ENCODE assay signal across 10 mouse cellular contexts in the genomic region with DNA sequence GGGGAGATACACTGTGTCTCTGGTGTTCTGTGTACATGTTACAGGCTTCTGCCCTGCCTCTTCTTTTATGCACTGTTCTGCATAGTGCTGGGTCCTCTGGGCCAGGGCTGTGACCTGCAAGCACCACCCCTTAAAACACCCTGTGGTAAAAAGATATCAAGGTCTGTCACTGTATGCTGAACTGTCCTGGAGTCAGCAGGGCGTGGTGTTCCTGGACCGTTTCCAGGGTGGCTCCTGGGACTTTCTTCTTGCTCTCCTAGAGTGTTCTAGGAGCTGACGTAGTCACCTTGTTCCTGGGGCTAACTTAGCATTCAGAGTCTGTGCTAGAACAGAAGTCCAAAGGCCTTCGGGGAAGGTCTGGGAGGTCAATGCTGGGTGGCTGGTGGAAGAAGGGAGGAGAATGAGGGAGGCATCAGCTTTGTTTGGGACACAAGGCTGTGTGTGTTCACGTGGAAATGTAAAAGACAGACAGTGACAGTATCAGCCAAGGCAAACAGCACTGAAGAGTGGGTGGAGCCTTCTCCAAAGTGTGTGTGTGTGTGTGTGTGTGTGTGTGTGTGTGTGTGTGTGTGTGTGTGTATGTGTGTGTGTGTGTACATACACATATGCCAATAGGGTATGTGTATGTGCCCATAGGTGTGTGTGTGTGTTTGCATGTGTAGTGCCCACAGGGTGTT.
DNase-seq lines count a peak whose midpoint lies in the region; ATAC-seq and TF ChIP-seq lines count a peak whose summit lies in the region.
"Had no signal": no experiment of that assay in that cellular context is flagged by ENCODE, and none has a peak within 500 bp of the region (broad histone marks: within the 10 kb centered on the region; RNA-seq: fewer than 3 reads in every experiment).

No protein-coding gene starts in this region.

- no peak for TF ChIP-seq EP300 in heart, adult 2 months (IDR thresholded peaks at IDR 0.05; ENCODE audit: insufficient read depth, low read depth, low read length)

- H3K27ac ChIP-seq in heart, adult 2 months, result no peak overlapping the region
- H3K27ac ChIP-seq in midbrain, embryonic 15.5 days, result no peak overlapping the region
- H3K27ac ChIP-seq: limb, embryonic 15.5 days had no signal

- no peak for TF ChIP-seq CTCF in heart, adult 2 months (IDR thresholded peaks at IDR 0.05)

- H3K4me3 ChIP-seq in heart, adult 2 months, result no peak overlapping the region
- no peak overlapping the region for H3K4me3 ChIP-seq in midbrain, embryonic 15.5 days
- H3K4me3 ChIP-seq: limb, embryonic 15.5 days had no signal

- intact Hi-C loops in heart, adult 2 months (cut with DNase I), result loop anchor here (5.0 kb wide), 2 partner anchors 47 to 243 kb away; no protein-coding TSS in a partner anchor
- intact Hi-C loops in heart, postnatal 36 days (cut with DNase I), result loop anchor here (5.0 kb wide), 3 partner anchors 43 to 243 kb away; no protein-coding TSS in a partner anchor

- peak; percentile 15 to 26 for DNase-seq in heart, adult 2 months
- no peak for DNase-seq in heart, postnatal 36 days
- DNase-seq in c-Kit-positive CD71-positive TER-119-positive erythroid progenitor cells, embryonic 14.5 days (ENCODE audit: low spot score), result peak; percentile 83
- peak; percentile 93 to 94 for DNase-seq in kidney, postnatal 36 days
- DNase-seq in spleen, postnatal 10 days (ENCODE audit: low spot score in 2 of 2), result peak; percentile 77 to 90
- no peak for DNase-seq in frontal cortex, postnatal 36 days (ENCODE audit: low spot score in 2 of 2)
- DNase-seq in cerebellum, postnatal 25 days, result no peak

- H3K4me2 ChIP-seq in midbrain, embryonic 15.5 days, result no peak overlapping the region
- H3K4me2 ChIP-seq: limb, embryonic 15.5 days had no signal

- 38% methylated on average over 5 of the region's 5 CpGs for WGBS in heart, adult 2 months
- 81% methylated on average over 5 of the region's 5 CpGs for WGBS in midbrain, embryonic 15.5 days

- no peaks in the 10 kb centered on the region for H3K27me3 ChIP-seq in heart, adult 2 months (ENCODE audit: control insufficient read depth, insufficient read depth, low read length)
- H3K27me3 ChIP-seq in midbrain, embryonic 15.5 days (replicated peaks), result no peaks in the 10 kb centered on the region
- H3K27me3 ChIP-seq: limb, embryonic 15.5 days had no signal

- H3K9ac ChIP-seq in heart, adult 2 months (ENCODE audit: low read depth, low read length), result no peak overlapping the region
- no peak overlapping the region for H3K9ac ChIP-seq in midbrain, embryonic 15.5 days
- H3K9ac ChIP-seq: limb, embryonic 15.5 days had no signal

- peaks cover 12% of the 10 kb centered on the region for H3K4me1 ChIP-seq in heart, adult 2 months (ENCODE audit: control insufficient read depth, insufficient read depth, low read length)
- H3K4me1 ChIP-seq in midbrain, embryonic 15.5 days, result peaks cover 5% of the 10 kb centered on the region; the same call in 1 of the 2 replicates

- no peaks in the 10 kb centered on the region for H3K36me3 ChIP-seq in heart, adult 2 months (ENCODE audit: control insufficient read depth, insufficient read depth, low read length)
- no peaks in the 10 kb centered on the region for H3K36me3 ChIP-seq in midbrain, embryonic 15.5 days (replicated peaks)
- H3K36me3 ChIP-seq: limb, embryonic 15.5 days had no signal

- no peak for ATAC-seq in midbrain, embryonic 15.5 days (replicated peaks)
- ATAC-seq: CD4-positive, CD25-positive, alpha-beta regulatory T cell, adult 4 months had no signal

- no peaks in the 10 kb centered on the region for H3K9me3 ChIP-seq in midbrain, embryonic 15.5 days
- H3K9me3 ChIP-seq: limb, embryonic 15.5 days had no signal

- no peaks in the 10 kb centered on the region for H3K79me2 ChIP-seq in heart, adult 2 months (replicated peaks; ENCODE audit: control insufficient read depth, insufficient read depth, low read length)

- no peak for TF ChIP-seq POLR2A in heart, adult 2 months (IDR thresholded peaks at IDR 0.05; ENCODE audit: insufficient read depth, low read depth, low read length)

Comparison
In these comparisons a context has a peak if more than half of its experiments do, and no peak if none do; other contexts are left out.
1. DNase-seq: peak in heart, adult 2 months (2 of 2), c-Kit-positive CD71-positive TER-119-positive erythroid progenitor cells, embryonic 14.5 days (single experiment), kidney, postnatal 36 days (2 of 2) and spleen, postnatal 10 days (2 of 2); none in heart, postnatal 36 days (0 of 2), frontal cortex, postnatal 36 days (0 of 2) and cerebellum, postnatal 25 days (0 of 2).